Comparison of ENCODE assay signal across 18 mouse cellular contexts in genomic region chr13:5952863-5953262, GRCm38 (mm10).
"Had no signal": no experiment of that assay in that cellular context is flagged by ENCODE, and none has a peak within 500 bp of the region (broad histone marks: within the 10 kb centered on the region; RNA-seq: fewer than 3 reads in every experiment).

No protein-coding gene starts in this region.

- H3K9me3 ChIP-seq: lung, embryonic 15.5 days; megakaryocyte, embryonic 14.5 days; midbrain, embryonic 13.5 days; midbrain, embryonic 15.5 days; neural tube, embryonic 12.5 days; stomach, embryonic 15.5 days had no signal

- H3K36me3 ChIP-seq: lung, embryonic 15.5 days; midbrain, embryonic 13.5 days; midbrain, embryonic 15.5 days; neural tube, embryonic 12.5 days; stomach, embryonic 15.5 days had no signal

- H3K27ac ChIP-seq: lung, embryonic 15.5 days; macrophage; midbrain, embryonic 13.5 days; midbrain, embryonic 15.5 days; neural tube, embryonic 12.5 days; stomach, embryonic 15.5 days; stomach, postnatal 0 days had no signal

- H3K4me1 ChIP-seq: lung, embryonic 15.5 days; midbrain, embryonic 13.5 days; midbrain, embryonic 15.5 days; neural tube, embryonic 12.5 days; stomach, embryonic 15.5 days had no signal

- H3K4me2 ChIP-seq: lung, embryonic 15.5 days; midbrain, embryonic 11.5 days; midbrain, embryonic 13.5 days; midbrain, embryonic 15.5 days; neural tube, embryonic 12.5 days; stomach, embryonic 15.5 days had no signal

- H3K4me3 ChIP-seq: lung, embryonic 15.5 days; megakaryocyte, embryonic 14.5 days; midbrain, embryonic 13.5 days; midbrain, embryonic 15.5 days; neural tube, embryonic 12.5 days; stomach, embryonic 15.5 days had no signal

- DNase-seq: liver, postnatal 0 days; lung, adult 2 months; lung, postnatal 14 days; lung, postnatal 36 days; right cerebral cortex, postnatal 14 days; thymus, adult 2 months; thymus, postnatal 25 days; thymus, postnatal 4 days had no signal

- H3K27me3 ChIP-seq: lung, embryonic 15.5 days; megakaryocyte, embryonic 14.5 days; midbrain, embryonic 13.5 days; midbrain, embryonic 15.5 days; neural tube, embryonic 12.5 days; stomach, embryonic 15.5 days had no signal

- ATAC-seq: liver, postnatal 0 days; lung, postnatal 0 days; midbrain, embryonic 13.5 days; midbrain, embryonic 15.5 days had no signal

- H3K9ac ChIP-seq: liver, postnatal 0 days; lung, embryonic 15.5 days; midbrain, embryonic 13.5 days; midbrain, embryonic 15.5 days; neural tube, embryonic 12.5 days; stomach, embryonic 15.5 days had no signal
